Mouse (Mus musculus) CH12.LX (cell line): Measurements from ENCODE around the gene Npb. TPM values are rescaled to one million over a fixed set of nuclear protein-coding genes. Genes with fewer than 3 reads are reported as not detected.

Experiments
- DNase-seq: peaks from one replicate; pipeline ENCODE4 v3.0.0-alpha.2; 2013; ENCODE audit errors: extremely low read depth
- H3K27ac ChIP-seq: 2 replicates; pipeline ENCODE4 v1.5.1; 2012; ENCODE audit warnings: low read depth, mild to moderate bottlenecking, control low read depth, moderate library complexity; ENCODE audit not compliant: insufficient read depth
- H3K27me3 ChIP-seq: replicated peaks from 2 replicates; pipeline ENCODE3; 2012; ENCODE audit warnings: inconsistent platforms
- H3K36me3 ChIP-seq, 2 experiments: replicated peaks in 1 of 2; 2 replicates each; pipeline versions ENCODE3 to v1.6.1; 2012; ENCODE audit warnings: inconsistent platforms in 1 of 2, low read length in 1 of 2, mild to moderate bottlenecking in 1 of 2, mixed read lengths in 1 of 2, moderate library complexity in 1 of 2; ENCODE audit not compliant: control insufficient read depth in 1 of 2, insufficient read depth in 1 of 2
- H3K4me1 ChIP-seq, 2 experiments: 2 replicates each; pipeline ENCODE4 v1.6.1; 2012; ENCODE audit warnings: inconsistent platforms in 1 of 2, moderate library complexity in 1 of 2; ENCODE audit not compliant: insufficient read depth in 2 of 2, control insufficient read depth in 1 of 2
- H3K4me2 ChIP-seq: 2 replicates; pipeline ENCODE4 v1.6.1; 2012; ENCODE audit warnings: low read depth, mild to moderate bottlenecking, control low read depth; ENCODE audit not compliant: poor library complexity, insufficient read depth, severe bottlenecking
- H3K4me3 ChIP-seq, 3 experiments: fragments of 150-350 bp in 1 of 3; sonication (generic) in 1 of 3; replicated peaks in 1 of 3; 2 replicates each; pipeline versions ENCODE3 to v1.5.1; 2011 to 2012; ENCODE audit warnings: low read depth in 2 of 3, low read length in 2 of 3, mild to moderate bottlenecking in 2 of 3, moderate library complexity in 2 of 3, control low read depth in 1 of 3, improper control_type of control experiment in 1 of 3, inconsistent platforms in 1 of 3, mixed read lengths in 1 of 3; ENCODE audit not compliant: poor library complexity in 1 of 3
- H3K79me2 ChIP-seq: replicated peaks from 2 replicates; pipeline ENCODE4 v1.6.1; 2012; ENCODE audit warnings: mild to moderate bottlenecking, moderate library complexity; ENCODE audit not compliant: control insufficient read depth, poor library complexity, insufficient read depth, severe bottlenecking; ENCODE audit errors: extremely low read depth
- H3K9ac ChIP-seq: 2 replicates; pipeline ENCODE4 v1.6.1; 2012; ENCODE audit warnings: low read depth, mild to moderate bottlenecking, control low read depth, moderate library complexity; ENCODE audit not compliant: insufficient read depth
- H3K9me3 ChIP-seq: replicated peaks from 2 replicates; pipeline ENCODE3; 2012; ENCODE audit warnings: low read length, inconsistent platforms, mixed read lengths
- CTCF ChIP-seq, 2 experiments: IDR thresholded peaks in 1 of 2; conservative IDR thresholded peaks in 1 of 2; 2 replicates each; pipeline ENCODE4 v1.5.1; 2011 to 2012; ENCODE audit warnings: low read depth in 2 of 2, low read length in 2 of 2, improper control_type of control experiment in 1 of 2, inconsistent platforms in 1 of 2, mild to moderate bottlenecking in 1 of 2, moderate library complexity in 1 of 2
- EP300 ChIP-seq: IDR thresholded peaks from 2 replicates; pipeline ENCODE4 v1.6.1; 2011; ENCODE audit warnings: low read length, improper control_type of control experiment
- JUN ChIP-seq: IDR thresholded peaks from 2 replicates; pipeline ENCODE4 v1.6.1; 2011; ENCODE audit warnings: low read depth, mild to moderate bottlenecking, low read length, improper control_type of control experiment, moderate library complexity; ENCODE audit not compliant: insufficient read depth
- JUND ChIP-seq: conservative IDR thresholded peaks from 2 replicates; pipeline ENCODE4 v1.6.1; 2011; ENCODE audit warnings: low read depth, low read length, improper control_type of control experiment
- MAX ChIP-seq: IDR thresholded peaks from 2 replicates; pipeline ENCODE4 v1.6.1; 2011; ENCODE audit warnings: low read length, improper control_type of control experiment
- MEF2A ChIP-seq: IDR thresholded peaks from 2 replicates; pipeline ENCODE4 v1.6.1; 2014; ENCODE audit warnings: low read depth, mild to moderate bottlenecking, inconsistent platforms, low read length, improper control_type of control experiment, borderline replicate concordance
- POLR2A ChIP-seq: IDR thresholded peaks from 2 replicates; pipeline ENCODE4 v1.6.1; 2011; ENCODE audit warnings: low read depth, mild to moderate bottlenecking, improper control_type of control experiment, low read length
- POLR2AphosphoS2 ChIP-seq: IDR thresholded peaks from 2 replicates; pipeline ENCODE4 v1.6.1; 2011; ENCODE audit warnings: low read depth, low read length, improper control_type of control experiment
- RAD21 ChIP-seq: IDR thresholded peaks from 2 replicates; pipeline ENCODE4 v1.6.1; 2011; ENCODE audit warnings: low read depth, mild to moderate bottlenecking, low read length, improper control_type of control experiment, moderate library complexity
- SIN3A ChIP-seq: IDR thresholded peaks from 2 replicates; pipeline ENCODE4 v1.6.1; 2012; ENCODE audit warnings: low read length, improper control_type of control experiment, inconsistent platforms
- TBP ChIP-seq: conservative IDR thresholded peaks from 2 replicates; pipeline ENCODE4 v1.6.1; 2011; ENCODE audit warnings: low read depth, low read length, improper control_type of control experiment
- UBTF ChIP-seq: IDR thresholded peaks from 2 replicates; pipeline ENCODE4 v1.6.1; 2012; ENCODE audit warnings: low read depth, mild to moderate bottlenecking, inconsistent platforms, low read length, improper control_type of control experiment, moderate library complexity
- USF1 ChIP-seq: IDR thresholded peaks from 2 replicates; pipeline ENCODE4 v1.6.1; 2014; ENCODE audit warnings: low read depth, mild to moderate bottlenecking, inconsistent platforms, low read length, improper control_type of control experiment
- USF2 ChIP-seq: conservative IDR thresholded peaks from 2 replicates; pipeline ENCODE4 v1.6.1; 2011; ENCODE audit warnings: low read depth, low read length, improper control_type of control experiment
- ZKSCAN1 ChIP-seq: IDR thresholded peaks from 2 replicates; pipeline ENCODE4 v1.6.1; 2012; ENCODE audit warnings: low read depth, inconsistent platforms, low read length, improper control_type of control experiment, borderline replicate concordance
- dilution Hi-C: fragments of 300-500 bp; cut with MboI; formaldehyde crosslinking; loops from 2 replicates; pipeline ENCODE4 v1.14.3; 2020; ENCODE audit warnings: low sequenced_read_pairs; ENCODE audit not compliant: extremely low pct_unique_long_range_greater_than_20kb, extremely low pct_ligation_motif_present
- in situ Hi-C: fragments of 300-500 bp; cut with MboI; formaldehyde crosslinking; loops from 3 replicates; pipeline ENCODE4 v1.14.3; 2019; ENCODE audit warnings: low sequenced_read_pairs, low pct_ligation_motif_present, low pct_unique_long_range_greater_than_20kb, mixed read lengths
- polyA plus RNA-seq: library from polyadenylated mRNA; unstranded; fragments of >175 nt; gene quantifications from 2 replicates; pipeline ENCODE4 v1.2.1, GENCODE M21; 2012; ENCODE audit warnings: low read depth; ENCODE audit not compliant: insufficient read length
- total RNA-seq, 2 experiments: library from RNA; depleted of rRNA; stranded (reverse); fragments of 300-350 nt in 1 of 2; fragments of >200 nt in 1 of 2; gene quantifications; 2 replicates each; pipeline ENCODE4 v1.2.3; 2012 to 2014

The Npb gene
- total and polyA plus RNA-seq, 3 experiments: 0.55 to 1.3 TPM; not detected in 1

DNA sequence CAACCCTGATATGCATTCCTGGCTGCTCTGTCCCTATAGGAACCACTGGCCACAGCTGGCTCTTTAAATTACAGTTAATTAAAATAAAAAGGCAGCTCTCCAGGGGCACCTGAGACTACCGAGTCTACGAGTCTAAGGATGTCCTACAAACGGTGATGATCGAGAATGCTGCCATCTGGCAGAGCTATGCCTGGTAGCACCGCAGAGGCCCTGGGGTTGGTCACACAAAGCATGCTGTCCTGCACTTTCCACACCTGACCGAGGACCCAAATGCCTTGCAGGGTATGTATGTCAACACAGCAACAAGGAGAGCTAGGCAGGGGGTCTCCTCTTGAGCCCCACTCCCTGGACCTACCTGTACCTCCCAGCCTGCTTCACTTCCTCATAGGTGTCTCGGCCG lies 5.7 kb downstream of the Npb start:
- no peak overlapping the region for H3K27ac ChIP-seq
- H3K4me3 ChIP-seq: no peak overlapping the region
- in situ Hi-C loops (no loop called here), dilution Hi-C loops (no loop called here)
- peaks cover 22% of the 10 kb centered on the region for H3K79me2 ChIP-seq
- H3K9me3 ChIP-seq: no peaks in the 10 kb centered on the region
- H3K4me1 ChIP-seq: peaks cover 8 to 39% of the 10 kb centered on the region in 2 experiments
- H3K36me3 ChIP-seq: peaks cover 62 to 79% of the 10 kb centered on the region in 2 experiments
- TF ChIP-seq MAX (no peak), ZKSCAN1 (no peak), EP300 (no peak), JUND (no peak), JUN (no peak)
- DNase-seq: no peak
- no peak overlapping the region for H3K4me2 ChIP-seq
- no peak overlapping the region for H3K9ac ChIP-seq
- H3K27me3 ChIP-seq: no peaks in the 10 kb centered on the region

DNA sequence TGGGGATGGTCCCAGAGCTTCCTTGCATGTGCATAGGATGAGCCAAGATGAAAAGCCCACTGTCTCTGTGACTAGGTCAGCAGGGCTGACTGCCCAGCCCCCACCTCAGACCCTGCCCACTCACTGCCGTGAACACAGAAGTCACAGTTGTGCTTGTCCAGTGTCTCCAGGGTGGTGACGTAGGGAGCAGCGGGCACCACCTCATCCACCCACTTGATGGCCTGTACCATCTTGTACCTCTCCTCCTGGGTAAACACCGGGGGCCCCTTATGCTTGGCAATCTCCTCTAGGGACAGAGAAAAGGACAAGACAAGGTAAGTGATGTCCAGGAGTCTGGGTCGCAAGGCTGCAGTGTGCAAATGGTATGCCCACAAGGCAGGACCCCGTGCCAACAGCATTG lies 6.9 kb downstream of the Npb start:
- Histone ChIP-seq H3K4me1 (peaks cover 8 to 36% of the 10 kb centered on the region in 2 experiments), H3K4me2 (no peak overlapping the region), H3K27me3 (no peaks in the 10 kb centered on the region), H3K27ac (no peak overlapping the region), H3K9ac (no peak overlapping the region), H3K36me3 (peaks cover 65 to 80% of the 10 kb centered on the region in 2 experiments), H3K4me3 (no peak overlapping the region), H3K9me3 (no peaks in the 10 kb centered on the region), H3K79me2 (peaks cover 22% of the 10 kb centered on the region)
- no peak for DNase-seq
- in situ Hi-C loops (no loop called here), dilution Hi-C loops (no loop called here)
- TF ChIP-seq RAD21 (no peak), UBTF (no peak), SIN3A (no peak), POLR2AphosphoS2 (no peak), USF1 (no peak), TBP (no peak), POLR2A (no peak), JUND (no peak)

DNA sequence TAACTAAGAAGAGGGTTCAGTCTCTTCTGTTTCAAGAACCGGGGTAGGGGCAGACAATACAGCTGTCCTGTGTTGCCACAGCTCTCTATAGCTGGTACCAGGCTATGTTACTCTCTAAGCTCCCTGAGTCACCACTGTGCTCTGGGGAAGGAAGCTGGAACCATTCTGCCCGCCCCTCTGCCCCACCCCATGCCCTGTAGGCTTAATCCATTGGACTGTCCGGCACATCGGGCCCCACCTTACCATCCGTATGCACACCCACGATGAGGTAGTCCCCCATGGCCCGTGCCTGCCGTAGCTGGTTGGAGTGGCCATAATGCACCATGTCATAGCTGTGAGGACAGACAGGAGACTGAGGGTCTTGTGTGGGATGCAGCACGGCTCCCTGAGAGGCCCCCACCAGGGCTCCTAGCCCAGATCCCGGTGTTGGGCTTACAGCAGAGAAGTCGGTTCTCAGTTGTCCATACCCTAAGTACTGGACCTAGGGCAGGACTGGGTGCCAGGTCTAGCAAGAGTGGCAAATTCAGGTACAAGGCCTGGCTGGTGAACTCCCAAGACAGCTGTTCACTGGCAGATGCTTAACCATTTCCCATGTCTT lies 7.4 kb downstream of the Npb start:
- H3K4me1 ChIP-seq: peaks cover 8 to 36% of the 10 kb centered on the region in 2 experiments

More for the DNA sequence above, 7.4 kb downstream of the Npb start:
- H3K9ac ChIP-seq: no peak overlapping the region
- H3K4me3 ChIP-seq: no peak overlapping the region
- dilution Hi-C loops (no loop called here), in situ Hi-C loops (no loop called here)
- DNase-seq: no peak
- H3K9me3 ChIP-seq: no peaks in the 10 kb centered on the region
- H3K36me3 ChIP-seq: peaks cover 65 to 80% of the 10 kb centered on the region in 2 experiments
- H3K27ac ChIP-seq: no peak overlapping the region
- H3K79me2 ChIP-seq: peaks cover 22% of the 10 kb centered on the region
- no peaks in the 10 kb centered on the region for H3K27me3 ChIP-seq
- TF ChIP-seq MEF2A (no peak), CTCF (conservative IDR thresholded peaks at IDR 0.05 in 1 of 2, IDR thresholded peaks at IDR 0.05 in 1 of 2; ENCODE audit: low read depth in 2 of 2, low read length in 2 of 2) (no peak), JUND (no peak), USF2 (no peak)
- H3K4me2 ChIP-seq: no peak overlapping the region
